Mouse (Mus musculus) testis, adult 2 months (tissue): ENCODE data around the gene Jund.

Experiments
- CTCF ChIP-seq: fragments of 200-500 bp; IDR thresholded peaks from 2 replicates; pipeline ENCODE4 v1.5.1; 2012; ENCODE audit warnings: low read depth, mild to moderate bottlenecking, inconsistent platforms, low read length, moderate library complexity; ENCODE audit not compliant: control insufficient read depth, insufficient read depth, insufficient replicate concordance
- POLR2A ChIP-seq: fragments of 200-500 bp; IDR thresholded peaks from 2 replicates; pipeline ENCODE4 v1.6.1; 2012; ENCODE audit warnings: low read depth, mild to moderate bottlenecking, inconsistent platforms, low read length, moderate library complexity; ENCODE audit not compliant: control insufficient read depth

DNA sequence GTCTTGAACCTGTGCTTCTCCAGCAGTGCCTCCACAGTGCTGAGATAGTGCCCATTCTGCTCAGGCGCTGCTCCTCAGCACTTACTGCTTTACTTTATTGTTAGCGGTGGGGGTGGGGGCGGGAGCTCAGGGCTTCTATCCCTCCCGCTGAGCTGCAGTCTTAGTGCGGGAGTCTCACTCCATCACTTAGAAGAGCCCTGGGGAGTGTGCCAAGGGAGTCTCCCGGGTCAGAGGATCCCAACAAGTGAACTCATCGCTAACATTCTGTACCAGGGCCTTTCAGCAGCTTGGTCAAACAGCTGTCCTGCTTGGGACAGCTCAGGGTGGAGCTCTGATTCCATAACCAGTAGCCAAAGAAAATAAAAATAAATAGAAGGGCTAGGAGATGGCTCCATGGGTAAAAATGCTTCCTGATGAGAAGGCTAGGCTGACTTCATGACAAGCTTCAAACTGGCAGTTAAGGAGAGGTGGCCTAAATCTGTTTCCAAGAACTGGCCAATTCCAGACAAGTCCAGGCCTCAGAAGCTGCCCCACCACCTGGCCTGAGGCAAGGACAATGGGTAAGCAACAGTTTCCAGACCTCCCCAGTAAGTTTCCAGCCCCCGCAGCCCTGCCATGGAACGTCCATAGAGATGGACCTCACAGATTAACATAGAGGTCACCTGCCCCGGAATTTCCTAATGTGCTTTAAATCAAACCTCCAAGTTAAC is 27.0 kb upstream of the Jund start:
- no peak for TF ChIP-seq POLR2A
- no peak for TF ChIP-seq CTCF
